Mouse (Mus musculus) kidney, postnatal 14 days (tissue): Measurements from ENCODE around the gene Krtap3-3.
"Not testable (repeated sequence)": the region's sequence is repeated elsewhere in the genome, so short reads cannot be mapped to it uniquely, and the experiment has no call there.

Experiments
- DNase-seq: peaks from one replicate; pipeline ENCODE4 v3.0.0; 2022; ENCODE audit warnings: mixed read lengths

Gene Krtap3-3

DNA sequence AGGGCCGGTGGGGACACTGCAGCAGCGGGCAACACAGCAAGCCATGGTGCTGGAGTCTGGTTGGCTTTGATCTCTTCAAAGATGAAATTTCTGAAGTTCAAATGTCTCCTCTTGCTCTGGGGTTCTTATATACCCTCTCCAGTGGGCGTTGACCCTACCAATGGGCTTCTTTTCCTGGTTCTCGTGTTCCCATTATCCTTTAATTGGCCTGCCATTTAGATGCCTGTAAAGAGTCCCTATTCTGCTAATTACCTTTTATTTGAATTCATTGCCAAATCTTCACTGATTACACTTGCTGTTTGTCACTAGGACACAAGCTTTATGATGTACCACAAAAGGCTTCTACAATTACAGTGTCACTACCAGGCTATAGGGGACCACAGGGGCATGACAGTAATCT lies at the start of gene Krtap3-3:
Gene Krtap3-3, minus strand, starts transcription at position 101 of the 400 bp plus-strand sequence.
- no peak for DNase-seq

GRCm38 (mm10) chr11:99597742-99598141 lies 47.1 kb upstream of the Krtap3-3 start, which contains the start of gene Krtap9-3:
Gene Krtap9-3 (minus strand): TSS chr11:99598105.
- DNase-seq: not testable (repeated sequence)

DNA sequence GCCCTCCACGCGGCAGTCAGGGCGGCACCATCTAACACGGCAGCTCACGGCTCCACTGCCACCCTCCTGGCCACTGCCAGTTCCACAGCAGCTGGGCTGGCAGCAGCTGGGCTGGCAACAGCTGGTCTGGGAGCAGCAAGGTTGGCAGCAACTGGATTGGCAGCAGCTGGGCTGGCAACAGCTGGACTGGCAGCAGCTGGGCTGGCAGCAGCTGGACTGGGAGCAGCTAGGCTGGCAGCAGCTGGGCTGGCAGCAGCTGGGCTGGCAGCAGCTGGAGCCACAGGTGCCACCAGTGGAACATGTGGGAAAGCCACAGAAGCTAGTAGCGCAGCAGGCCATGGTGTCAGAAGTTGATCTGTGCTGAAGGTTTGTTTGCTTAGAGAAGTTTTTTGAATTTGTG lies 40.3 kb upstream of the Krtap3-3 start, which contains the start of gene Krtap1-3:
Gene Krtap1-3, minus strand, starts transcription at position 359 of the 400 bp plus-strand sequence.
- DNase-seq: no peak

- no peak for DNase-seq
Measured at GRCm38 (mm10) chr11:99585096-99585495, 34.4 kb upstream of the Krtap3-3 start.

DNA sequence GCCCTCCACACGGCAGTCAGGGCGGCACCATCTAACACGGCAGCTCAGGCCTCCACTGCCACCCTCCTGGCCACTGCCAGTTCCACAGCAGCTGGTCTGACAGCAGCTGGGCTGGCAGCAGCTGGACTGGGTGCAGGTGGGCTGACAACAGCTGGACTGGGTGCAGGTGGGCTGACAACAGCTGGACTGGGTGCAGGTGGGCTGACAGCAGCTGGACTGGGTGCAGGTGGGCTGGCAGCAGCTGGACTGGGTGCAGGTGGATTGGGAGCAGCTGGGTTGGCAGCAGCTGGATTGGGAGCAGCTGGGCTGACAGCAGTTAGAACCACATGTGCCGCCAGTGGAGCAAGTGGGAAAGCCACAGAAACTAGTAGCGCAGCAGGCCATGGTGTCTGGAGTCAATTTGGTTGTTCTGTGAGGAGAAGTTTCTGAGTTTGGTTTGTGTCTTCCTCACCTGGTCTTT lies 32.6 kb upstream of the Krtap3-3 start, which contains the start of gene Krtap1-4:
Gene Krtap1-4, minus strand, starts transcription at position 410 of the 460 bp plus-strand sequence.
- no peak for DNase-seq

DNA sequence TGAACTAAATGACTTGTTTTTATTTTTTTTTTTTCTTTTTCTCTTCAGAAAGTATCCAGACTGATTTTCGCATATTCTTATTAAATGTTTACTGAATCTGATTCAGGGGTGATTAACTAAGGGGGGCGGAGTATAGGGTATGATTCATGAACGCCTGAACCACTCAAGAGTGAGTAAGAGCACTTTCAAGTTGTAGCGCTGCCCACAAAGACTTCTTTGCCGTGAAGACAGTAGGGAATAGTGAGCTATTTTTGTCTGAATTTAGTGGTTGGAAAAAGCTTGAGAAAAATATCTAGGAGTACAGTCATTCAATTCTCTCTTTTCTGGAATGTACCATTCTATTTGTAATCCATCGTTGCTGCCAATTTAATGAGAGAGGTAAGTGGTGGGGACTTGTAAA lies 30.9 kb upstream of the Krtap3-3 start:
- no peak for DNase-seq

DNA sequence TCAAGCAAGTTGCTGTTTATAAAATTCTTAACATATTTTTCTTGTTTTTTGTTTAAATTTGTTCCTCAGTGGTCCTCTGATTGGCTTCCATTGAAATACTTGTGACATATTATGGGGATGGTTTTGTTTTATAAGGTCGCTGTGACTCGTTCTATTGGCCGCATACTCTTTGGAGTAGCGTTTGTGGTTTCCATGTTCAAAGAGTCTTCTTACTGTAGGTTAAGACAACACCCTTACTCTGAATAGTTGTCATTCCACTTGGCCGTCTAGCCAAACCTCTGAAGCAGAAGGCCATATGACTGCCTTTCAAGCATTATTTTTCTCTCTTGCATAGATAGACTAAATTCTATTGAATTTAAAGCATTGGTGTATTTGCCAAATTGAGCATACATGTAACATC lies 30.4 kb upstream of the Krtap3-3 start:
- DNase-seq: no peak

GRCm38 (mm10) chr11:99580636-99581035 lies 30.0 kb upstream of the Krtap3-3 start, which contains the start of gene Krtap1-5:
Gene Krtap1-5 (minus strand): TSS chr11:99581016.
- no peak for DNase-seq

DNA sequence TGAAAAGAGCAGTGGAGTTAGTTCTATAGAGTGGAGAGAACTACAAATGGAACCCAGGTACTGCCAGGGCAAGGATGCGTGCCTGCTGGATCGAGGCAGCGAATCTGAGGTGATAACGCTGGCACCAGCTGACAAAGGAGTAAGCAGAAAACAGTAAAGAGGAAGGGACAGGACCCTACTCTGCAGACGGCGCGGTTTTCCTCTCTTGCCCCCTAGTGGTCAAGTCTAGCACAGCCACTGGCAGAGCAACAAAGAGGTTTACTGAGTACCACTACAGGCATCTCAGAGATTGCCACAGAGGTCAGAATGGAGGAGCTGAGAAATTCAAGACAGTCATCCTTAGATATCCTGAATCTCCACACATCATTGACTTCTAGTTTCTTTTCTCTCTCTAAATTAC lies 23.4 kb upstream of the Krtap3-3 start:
- peak; percentile 71 for DNase-seq

- no peak for DNase-seq
Measured at GRCm38 (mm10) chr11:99573164-99573563, 22.5 kb upstream of the Krtap3-3 start.

GRCm38 (mm10) chr11:99566530-99566929 lies 15.9 kb upstream of the Krtap3-3 start, which contains the start of gene Krtap3-1:
Gene Krtap3-1 (minus strand): TSS chr11:99566630.
- no peak for DNase-seq

DNA sequence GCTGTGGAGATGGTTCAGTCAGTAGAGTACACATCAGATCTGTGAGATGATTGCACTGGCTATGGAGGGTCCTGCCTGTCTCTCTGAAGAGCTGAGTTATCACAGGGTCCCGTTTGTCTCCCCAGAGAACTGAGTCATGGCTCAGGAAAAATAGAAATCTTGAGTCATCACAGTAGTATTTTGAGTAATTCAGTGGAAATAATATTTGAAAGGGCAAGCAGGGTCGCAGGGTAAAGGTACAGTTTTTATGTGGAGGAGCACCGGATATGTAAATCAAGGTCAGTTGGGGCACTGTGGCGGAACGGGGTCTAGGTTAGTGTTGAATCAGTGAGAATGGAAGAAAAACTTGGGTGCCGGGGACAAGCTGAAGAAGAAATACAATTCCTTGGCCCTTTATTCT lies 11.9 kb upstream of the Krtap3-3 start:
- DNase-seq: no peak

GRCm38 (mm10) chr11:99559366-99559765 lies 8.7 kb upstream of the Krtap3-3 start, which contains the start of gene Gm11939:
Gene Gm11939 (minus strand): TSS chr11:99559466.
- DNase-seq: no peak

DNA sequence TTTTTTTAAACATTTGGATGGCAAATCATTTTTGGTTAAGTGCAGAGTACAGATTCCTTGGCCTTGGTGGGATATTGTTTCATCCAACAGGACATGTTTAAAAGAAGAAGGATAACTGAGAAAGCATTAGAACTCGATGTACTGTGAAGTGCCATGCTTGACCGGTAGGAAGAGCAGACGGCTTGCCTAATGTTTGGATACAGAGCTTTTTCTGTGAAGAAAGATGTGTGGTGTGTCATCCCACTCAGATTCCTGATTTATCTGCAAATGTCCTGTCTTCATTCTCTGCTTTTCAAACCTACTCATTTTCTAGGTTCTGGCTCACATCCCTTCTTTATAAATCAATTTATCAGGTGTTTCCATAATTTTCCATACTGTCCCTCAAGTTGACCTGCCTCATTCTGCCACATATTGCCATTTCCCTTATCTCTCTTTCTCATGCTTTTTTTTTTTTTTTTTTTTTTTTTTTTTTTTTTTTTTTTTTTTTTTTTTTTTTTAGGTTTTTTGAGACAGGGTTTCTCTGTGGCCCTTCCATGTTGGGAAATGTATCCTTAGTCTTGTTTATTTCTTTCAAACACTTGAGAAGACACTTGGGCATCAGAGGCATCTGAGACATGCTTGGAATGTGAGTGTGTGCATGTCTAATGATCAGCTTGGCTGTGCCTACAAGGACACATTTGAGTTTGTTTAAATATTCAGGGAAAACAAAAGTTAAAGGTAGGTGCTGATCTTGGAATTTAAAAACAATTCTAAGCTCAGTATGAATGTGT lies 7.5 kb upstream of the Krtap3-3 start:
- no peak for DNase-seq

- DNase-seq: no peak
Measured at GRCm38 (mm10) chr11:99556753-99557152, 6.1 kb upstream of the Krtap3-3 start, which contains the start of gene Krtap3-2. Gene Krtap3-2 (minus strand): TSS chr11:99556853.

DNA sequence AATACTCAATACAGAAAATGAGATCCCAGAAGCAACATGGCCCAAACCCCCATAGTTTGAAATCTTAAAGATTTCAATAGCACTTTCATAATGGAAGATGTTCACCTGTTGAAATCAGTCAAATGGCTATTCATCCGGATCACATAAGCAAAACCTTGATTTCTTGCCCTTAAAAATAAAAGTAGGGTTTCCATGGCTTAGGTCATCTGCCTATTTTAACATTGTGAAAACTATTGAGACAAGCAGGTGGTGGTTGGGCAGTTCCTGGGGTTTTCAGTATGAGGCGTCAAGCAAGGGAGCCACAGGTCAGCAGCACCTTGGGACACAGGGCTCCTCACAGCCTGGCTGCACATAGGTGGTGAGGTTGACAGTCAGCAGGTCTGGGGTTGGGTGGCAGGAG lies 5.5 kb upstream of the Krtap3-3 start:
- DNase-seq: no peak

GRCm38 (mm10) chr11:99547892-99548291 lies 2.8 kb downstream of the Krtap3-3 start:
- no peak for DNase-seq

DNA sequence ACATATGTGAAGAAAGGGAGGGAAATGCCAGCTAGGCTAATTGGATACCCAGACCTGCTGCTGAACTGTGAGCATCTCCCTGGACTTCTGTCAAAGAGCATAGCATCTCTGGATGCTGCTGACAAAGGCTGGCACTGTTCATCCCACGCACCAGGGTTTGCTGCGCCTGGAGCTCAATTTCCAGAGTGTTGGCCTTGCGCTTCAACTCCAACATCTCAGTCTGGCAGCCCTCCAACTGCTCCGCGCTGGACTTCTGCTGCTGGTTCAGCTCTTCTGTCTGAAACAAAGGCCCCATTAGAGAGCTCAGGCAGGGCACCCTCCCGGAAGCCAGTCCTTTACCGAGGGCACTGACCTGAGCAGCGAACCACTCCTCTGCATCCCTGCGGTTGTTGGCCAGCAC lies 10.9 kb downstream of the Krtap3-3 start:
- peak; percentile 39 for DNase-seq

- peak; percentile 14 for DNase-seq
Measured at GRCm38 (mm10) chr11:99521288-99521860, 29.3 kb downstream of the Krtap3-3 start, which contains the start of gene Krt39. Gene Krt39 (minus strand): TSS chr11:99521338.

DNA sequence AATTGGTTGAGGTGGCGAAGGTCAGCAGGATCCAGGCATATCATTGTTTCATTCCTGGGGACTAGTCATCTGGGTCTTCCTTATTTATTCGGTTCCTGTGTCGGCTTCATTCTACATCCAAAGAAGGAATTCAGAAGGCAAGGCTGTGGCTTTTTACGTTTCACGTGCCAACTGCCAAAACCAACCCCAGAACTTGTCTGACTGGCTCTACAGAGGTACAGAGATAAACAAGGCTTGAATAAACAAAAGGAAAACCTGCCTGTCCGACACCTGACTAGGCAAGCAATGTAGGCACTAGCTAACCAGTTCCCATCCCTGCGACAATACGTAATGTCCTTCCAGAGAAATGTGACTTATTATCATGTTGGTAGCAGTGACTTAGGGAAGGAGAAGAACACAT lies 36.6 kb downstream of the Krtap3-3 start:
- peak; percentile 12 for DNase-seq
